Mouse (Mus musculus) layer of hippocampus, postnatal 36 days (tissue): Measurements from ENCODE around the gene Fadd. TPM values are rescaled to one million over a fixed set of nuclear protein-coding genes. Genes with fewer than 3 reads are reported as not detected.

ENCODE experiments used
- DNase-seq, 2 experiments: peaks; one replicate each; pipeline ENCODE4 v3.0.0; 2022
- total RNA-seq, 2 experiments: library from RNA; stranded (reverse); gene quantifications; 2 replicates each; pipeline ENCODE4 v1.2.3; 2021

The Fadd gene
- total RNA-seq: 1 to 10 TPM; 1.8 to 2.1 TPM

GRCm38 (mm10) chr7:144582284-144582980 lies at the start of gene Fadd:
Gene Fadd (minus strand): TSS chr7:144582463.
- peak; percentile 91 to 92 for DNase-seq

GRCm38 (mm10) chr7:144630622-144631021 lies 48.4 kb upstream of the Fadd start:
- no peak for DNase-seq

- DNase-seq: no peak
These were observed 46.2 kb upstream of the Fadd start for GRCm38 (mm10) chr7:144628334-144628915.

GRCm38 (mm10) chr7:144627606-144628333 lies 45.5 kb upstream of the Fadd start:
- DNase-seq: no peak

GRCm38 (mm10) chr7:144626042-144626441 lies 43.8 kb upstream of the Fadd start:
- peak in 1 of 2 experiments; percentile 10 for DNase-seq

GRCm38 (mm10) chr7:144620721-144621681 lies 38.7 kb upstream of the Fadd start:
- peak; percentile 16 to 20 for DNase-seq

GRCm38 (mm10) chr7:144620315-144620714 lies 38.1 kb upstream of the Fadd start:
- no peak for DNase-seq

- no peak for DNase-seq
These were observed 33.1 kb upstream of the Fadd start for GRCm38 (mm10) chr7:144615343-144615742.

GRCm38 (mm10) chr7:144612829-144613228 lies 30.6 kb upstream of the Fadd start:
- no peak for DNase-seq

- DNase-seq: no peak
These were observed 30.1 kb upstream of the Fadd start for GRCm38 (mm10) chr7:144612351-144612750.

GRCm38 (mm10) chr7:144611595-144611994 lies 29.3 kb upstream of the Fadd start:
- DNase-seq: no peak

GRCm38 (mm10) chr7:144609568-144609967 lies 27.3 kb upstream of the Fadd start:
- DNase-seq: no peak

- DNase-seq: no peak
These were observed 25.6 kb upstream of the Fadd start for GRCm38 (mm10) chr7:144607862-144608261.

- no peak for DNase-seq
These were observed 22.5 kb upstream of the Fadd start for GRCm38 (mm10) chr7:144604735-144605134.

- DNase-seq: no peak
These were observed 22.0 kb upstream of the Fadd start for GRCm38 (mm10) chr7:144604291-144604690.

- DNase-seq: no peak
These were observed 18.2 kb upstream of the Fadd start for GRCm38 (mm10) chr7:144600333-144600900.

- no peak for DNase-seq
These were observed 7.2 kb upstream of the Fadd start for GRCm38 (mm10) chr7:144589508-144589907.

GRCm38 (mm10) chr7:144587291-144587690 lies 5.0 kb upstream of the Fadd start:
- DNase-seq: peak; percentile 44 to 58

- peak; percentile 63 to 72 for DNase-seq
These were observed 3.4 kb upstream of the Fadd start for GRCm38 (mm10) chr7:144585648-144586047.

- peak in 1 of 2 experiments; percentile 31 for DNase-seq
These were observed 1.4 kb upstream of the Fadd start for GRCm38 (mm10) chr7:144583619-144584018.

GRCm38 (mm10) chr7:144581559-144582283 lies 542 bp downstream of the Fadd start:
- peak; percentile 56 for DNase-seq
